Mouse (Mus musculus) WW6 (cell line): ENCODE data around the gene Olfr652.

ENCODE experiments used
- DNase-seq: peaks from one replicate; pipeline ENCODE4 v3.0.0-alpha.2; 2013; ENCODE audit warnings: low read depth, low spot score

Gene Olfr652

DNA sequence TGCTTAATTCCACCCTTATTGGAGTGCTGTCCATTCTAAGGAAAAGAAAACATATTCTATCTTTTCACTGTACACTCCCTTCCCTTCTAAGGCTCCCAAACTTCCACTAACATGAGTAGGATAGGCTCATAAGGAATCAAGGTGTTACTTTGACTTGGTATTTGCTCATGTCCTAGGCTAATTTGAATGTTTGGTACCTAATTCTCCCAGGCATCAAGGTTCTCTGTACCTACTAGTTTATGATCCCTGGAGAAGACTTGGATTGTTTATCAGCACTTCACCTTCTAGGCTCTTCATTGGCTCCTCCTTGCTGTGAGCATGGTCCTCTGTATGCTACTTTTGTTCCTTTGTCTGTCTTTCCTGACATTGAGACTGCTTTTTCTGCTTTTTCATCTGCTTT, at the start of gene Olfr652:
Olfr652 (plus strand) TSS at position 301 of the 400 bp plus-strand sequence.
- no peak for DNase-seq

DNA sequence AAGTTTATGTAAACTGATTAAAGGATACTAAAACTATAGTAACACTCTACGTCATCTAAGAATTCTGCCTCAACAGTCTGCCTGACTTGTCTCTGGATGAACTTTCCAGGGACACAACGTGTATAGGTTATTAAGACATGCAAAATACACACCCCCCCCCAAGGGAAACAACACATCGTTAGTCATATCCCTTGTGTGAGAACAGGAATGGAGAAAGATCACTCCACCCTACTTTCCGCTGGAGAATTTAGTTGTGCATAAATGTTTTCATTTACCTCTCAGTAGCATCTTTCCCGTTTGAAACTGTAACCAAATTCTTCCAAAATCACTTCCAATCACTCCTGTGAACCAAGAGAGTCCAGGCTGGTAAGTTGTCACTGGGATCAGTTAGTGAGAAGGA, 10.9 kb upstream of the Olfr652 start, which contains the start of gene Olfr651:
Olfr651 (plus strand) TSS at position 301 of the 400 bp plus-strand sequence.
- no peak for DNase-seq

DNA sequence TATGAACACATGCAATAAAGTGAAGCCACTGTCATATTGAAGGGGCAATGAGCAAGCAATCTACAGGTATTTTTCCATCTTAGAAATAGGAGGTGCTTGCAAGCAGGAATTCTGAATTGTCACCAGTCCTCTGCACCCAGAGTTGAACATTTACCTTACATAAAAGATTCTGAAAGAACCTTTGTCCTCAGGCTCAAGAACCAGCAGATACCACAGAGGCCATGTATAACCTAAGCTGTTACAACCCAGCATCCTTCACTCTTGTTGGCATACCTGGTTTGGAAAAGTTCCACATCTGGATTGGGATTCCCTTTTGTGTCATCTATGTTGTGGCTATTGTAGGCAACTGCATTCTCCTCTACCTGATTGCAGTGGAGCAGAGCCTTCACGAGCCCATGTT, 8.0 kb upstream of the Olfr652 start:
- no peak for DNase-seq

DNA sequence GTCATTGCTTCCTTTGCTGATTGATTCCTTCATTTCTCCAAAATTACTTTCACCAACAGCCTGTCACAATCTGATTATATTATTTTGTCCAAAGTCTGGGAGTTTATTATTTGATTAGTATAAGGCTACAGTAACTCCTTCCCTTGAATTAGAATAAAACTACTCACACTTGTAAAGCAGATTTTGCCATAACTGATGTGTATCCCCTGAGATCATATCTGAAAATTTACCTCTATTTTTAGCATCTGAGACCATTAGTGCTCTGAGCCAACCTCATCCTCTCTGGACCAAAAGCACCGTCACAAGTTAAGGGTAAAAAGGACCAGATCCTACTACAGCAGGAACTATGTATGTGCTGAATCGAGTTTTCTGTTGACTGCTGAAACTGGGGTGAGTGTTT, 16.3 kb downstream of the Olfr652 start, which contains the start of gene Olfr653:
Olfr653 (plus strand) TSS at position 301 of the 400 bp plus-strand sequence.
- DNase-seq, result no peak

DNA sequence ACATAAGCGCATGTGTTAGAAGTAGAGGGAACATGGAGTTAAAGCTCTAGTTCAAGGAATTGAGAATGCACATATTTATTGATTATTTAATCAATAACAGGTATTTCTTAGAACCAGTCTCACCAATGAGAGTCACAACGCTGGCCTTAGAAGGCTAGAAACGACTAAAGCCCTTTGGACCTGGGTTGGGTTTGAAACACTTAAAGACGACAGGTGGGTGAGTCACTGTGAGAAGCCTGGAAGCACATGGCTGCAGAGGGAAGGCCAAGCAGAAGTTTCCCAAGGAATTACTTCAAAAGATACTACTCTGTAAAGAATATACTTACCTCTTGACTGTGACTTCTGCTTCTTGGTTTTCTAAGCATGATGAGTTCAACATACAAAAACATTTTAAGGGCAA, 20.1 kb downstream of the Olfr652 start:
- DNase-seq, result no peak

DNA sequence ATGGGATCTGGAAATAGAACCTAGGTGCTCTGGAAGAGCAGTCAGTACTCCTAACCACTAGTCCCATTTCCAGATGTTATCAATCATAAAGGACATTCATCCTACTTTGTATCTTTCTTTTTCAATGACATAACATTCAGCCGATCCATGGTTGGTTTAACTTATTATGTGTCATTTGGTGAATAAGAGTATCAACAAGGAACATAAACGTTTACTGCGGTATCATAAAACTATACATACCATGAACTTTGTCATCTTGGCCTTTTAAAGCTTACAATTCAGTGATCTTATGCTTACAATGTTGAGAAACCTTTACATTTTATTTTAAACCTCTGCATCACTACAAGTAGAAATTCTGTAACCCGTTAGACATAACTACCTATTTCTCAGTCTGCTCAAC, 20.7 kb downstream of the Olfr652 start:
- DNase-seq, result no peak

DNA sequence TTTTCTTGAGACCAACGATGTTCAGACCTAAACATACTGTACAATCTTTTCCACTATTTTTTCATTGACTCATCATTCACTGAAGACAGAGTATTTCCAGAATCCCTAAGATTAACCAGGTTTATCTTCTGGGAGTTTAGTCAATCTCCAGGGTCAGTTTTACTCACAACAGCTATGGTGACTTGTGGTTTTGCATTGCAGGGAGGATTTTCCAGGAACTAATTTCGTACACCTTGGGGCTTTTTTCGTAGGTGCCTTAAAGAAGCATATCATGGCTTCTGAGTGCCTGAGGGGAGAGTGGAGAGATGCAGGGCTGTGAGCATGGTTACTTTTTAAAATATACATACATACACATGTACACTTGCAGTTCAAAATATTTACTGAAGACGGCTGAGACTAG, 26.0 kb downstream of the Olfr652 start, which contains the start of gene Olfr654:
Olfr654 (plus strand) TSS at position 301 of the 400 bp plus-strand sequence.
- DNase-seq, result no peak

DNA sequence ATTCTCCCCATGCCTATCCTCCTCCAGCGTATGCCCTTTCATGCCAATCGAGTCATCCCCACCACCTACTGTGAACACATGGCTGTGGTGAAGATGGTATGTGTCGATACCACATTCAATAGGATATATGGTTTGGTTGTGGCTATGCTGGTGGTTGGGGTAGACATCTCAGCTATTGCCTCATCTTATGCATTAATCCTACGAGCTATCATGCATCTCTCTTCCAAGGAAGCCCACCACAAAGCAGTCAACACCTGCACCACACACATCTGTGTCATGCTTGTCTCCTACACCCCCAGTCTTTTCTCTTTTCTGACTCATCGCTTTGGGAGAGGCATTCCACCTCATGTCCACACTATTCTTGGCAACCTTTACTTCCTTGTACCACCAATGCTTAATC, 27.6 kb downstream of the Olfr652 start:
- DNase-seq, result no peak

DNA sequence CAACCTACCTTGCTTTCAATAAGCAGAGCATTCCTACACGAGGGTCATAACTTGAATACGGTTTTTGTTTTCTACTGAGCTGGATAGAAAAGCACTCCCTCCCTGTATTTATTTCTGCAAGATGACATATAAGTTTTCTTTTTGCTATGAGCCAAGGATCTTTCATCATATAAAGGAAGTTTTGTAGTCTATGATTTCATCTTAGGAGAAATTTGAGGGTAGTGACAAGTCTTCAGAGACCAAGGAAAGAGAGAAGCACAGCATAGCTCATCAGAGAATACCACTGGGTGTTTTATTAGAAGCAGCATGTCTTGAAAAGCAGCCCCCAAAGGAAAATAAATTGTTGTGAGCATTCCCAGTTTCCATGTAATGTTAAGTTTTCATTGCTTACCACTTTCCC, 41.0 kb downstream of the Olfr652 start, which contains the start of gene Olfr655:
Olfr655 (minus strand) TSS at position 101 of the 400 bp plus-strand sequence.
- no peak for DNase-seq

DNA sequence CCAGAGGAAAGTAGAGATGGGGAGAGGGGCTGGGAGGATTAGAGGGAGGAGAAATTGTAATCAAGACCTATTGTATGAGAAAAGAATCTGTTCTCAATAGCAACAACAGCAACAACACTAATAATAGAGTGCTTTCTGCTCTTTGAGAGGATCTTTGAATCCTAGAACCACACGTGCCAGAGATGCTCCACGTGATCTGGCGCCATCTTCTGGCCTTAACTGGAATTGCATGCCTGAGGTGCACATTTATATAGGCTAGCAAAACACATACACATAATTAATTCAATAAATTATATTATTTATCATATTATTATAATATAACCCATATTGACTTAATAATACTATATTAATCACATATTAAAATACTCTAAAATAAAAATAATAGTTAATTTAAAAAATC, 42.5 kb downstream of the Olfr652 start:
- DNase-seq, result peak; percentile 28

DNA sequence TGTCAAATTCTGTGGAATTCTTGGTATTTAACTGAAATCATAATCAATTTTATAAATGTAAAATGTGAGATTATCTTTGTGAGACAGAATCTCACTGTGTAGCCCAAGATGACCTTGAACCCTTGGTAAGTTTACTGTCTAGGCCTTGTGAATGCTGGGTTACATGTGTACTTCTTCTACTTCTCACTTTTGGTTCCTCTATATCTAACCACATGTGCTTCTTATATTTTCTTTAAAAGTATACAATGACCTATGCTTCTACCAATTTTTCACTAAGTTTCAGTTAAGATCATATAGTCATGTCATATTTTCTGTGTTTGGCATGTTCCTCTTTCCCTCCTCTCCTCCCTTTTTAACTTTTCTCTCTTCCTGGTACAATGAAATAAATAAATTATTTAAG, 44.0 kb downstream of the Olfr652 start:
- DNase-seq, result no peak

DNA sequence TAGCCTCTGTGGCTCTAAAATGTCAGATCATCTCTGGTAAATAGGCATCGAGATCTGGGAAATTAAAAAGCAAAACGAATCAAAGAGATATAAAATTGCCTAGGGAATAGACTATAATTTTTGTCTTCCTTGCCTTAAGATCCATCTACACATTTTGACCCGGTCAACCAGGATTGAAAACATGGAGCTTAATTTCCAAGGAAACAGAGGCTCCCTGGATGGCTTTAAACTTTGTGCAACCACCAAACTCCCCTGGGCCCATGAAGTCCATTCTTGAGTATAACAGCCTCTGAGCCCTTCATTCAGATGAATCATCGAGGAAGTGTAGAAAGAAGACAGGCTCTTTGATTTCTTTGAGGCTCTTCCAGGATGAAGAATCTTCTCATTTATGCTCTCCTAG, 53.0 kb downstream of the Olfr652 start, which contains the start of gene Olfr656:
Olfr656 (plus strand) TSS at position 301 of the 400 bp plus-strand sequence.
- DNase-seq, result no peak
